Mouse (Mus musculus): ENCODE measurements around the gene Cnih4.

The Cnih4 gene

GRCm38 (mm10) chr1:181143950-181144836 lies at the start of gene Cnih4, which contains the start of gene Nvl:
TSS of gene Cnih4 (plus strand) at chr1:181144693.
TSS of gene Nvl (minus strand) at chr1:181144204.
- CTCF ChIA-PET: interaction anchor here (0.6 kb wide), 1 partner anchor 8 kb away, joined by 3 read pairs; no protein-coding TSS in a partner anchor

- CTCF ChIA-PET: no interaction called here
Observed at GRCm38 (mm10) chr1:181117112-181117511, 27.4 kb upstream of the Cnih4 start.

GRCm38 (mm10) chr1:181124145-181124544 lies 20.3 kb upstream of the Cnih4 start:
- CTCF ChIA-PET: no interaction called here

GRCm38 (mm10) chr1:181125916-181126315 lies 18.6 kb upstream of the Cnih4 start:
- CTCF ChIA-PET: no interaction called here

GRCm38 (mm10) chr1:181126766-181127165 lies 17.7 kb upstream of the Cnih4 start:
- CTCF ChIA-PET: no interaction called here

- CTCF ChIA-PET: no interaction called here
Observed at GRCm38 (mm10) chr1:181131915-181132314, 12.6 kb upstream of the Cnih4 start.

GRCm38 (mm10) chr1:181138730-181139129 lies 5.8 kb upstream of the Cnih4 start:
- CTCF ChIA-PET: no interaction called here

- CTCF ChIA-PET: interaction anchor here (0.6 kb wide), 1 partner anchor 9 kb away, joined by 3 read pairs; no protein-coding TSS in a partner anchor
Observed at GRCm38 (mm10) chr1:181143609-181143949, 914 bp upstream of the Cnih4 start.

- CTCF ChIA-PET: no interaction called here
Observed at GRCm38 (mm10) chr1:181144966-181145365, 473 bp downstream of the Cnih4 start.

GRCm38 (mm10) chr1:181146187-181146586 lies 1.7 kb downstream of the Cnih4 start:
- CTCF ChIA-PET: no interaction called here

- CTCF ChIA-PET: interaction anchor here (0.7 to 0.9 kb wide), 2 partner anchors 66 to 157 kb away, joined by 3 to 4 read pairs; no protein-coding TSS in a partner anchor
Observed at GRCm38 (mm10) chr1:181148540-181148939, 4.0 kb downstream of the Cnih4 start.

- CTCF ChIA-PET: interaction anchor here (0.7 to 0.9 kb wide), 2 partner anchors 65 to 158 kb away, joined by 3 to 4 read pairs; no protein-coding TSS in a partner anchor
Observed at GRCm38 (mm10) chr1:181149373-181150017, 5.0 kb downstream of the Cnih4 start.

GRCm38 (mm10) chr1:181150431-181150826 lies 5.9 kb downstream of the Cnih4 start:
- CTCF ChIA-PET: interaction anchor here (0.6 kb wide), 1 partner anchor 123 kb away, joined by 7 read pairs; no protein-coding TSS in a partner anchor

- CTCF ChIA-PET: interaction anchor here (0.6 kb wide), 1 partner anchor 122 kb away, joined by 7 read pairs; no protein-coding TSS in a partner anchor
Observed at GRCm38 (mm10) chr1:181150827-181151534, 6.5 kb downstream of the Cnih4 start.

- CTCF ChIA-PET: no interaction called here
Observed at GRCm38 (mm10) chr1:181151541-181151940, 7.0 kb downstream of the Cnih4 start.

- CTCF ChIA-PET: no interaction called here
Observed at GRCm38 (mm10) chr1:181167816-181168215, 23.3 kb downstream of the Cnih4 start.

- CTCF ChIA-PET: no interaction called here
Observed at GRCm38 (mm10) chr1:181168377-181168776, 23.9 kb downstream of the Cnih4 start.

- CTCF ChIA-PET: no interaction called here
Observed at GRCm38 (mm10) chr1:181170210-181170609, 25.7 kb downstream of the Cnih4 start.

- CTCF ChIA-PET: no interaction called here
Observed at GRCm38 (mm10) chr1:181188925-181189324, 44.4 kb downstream of the Cnih4 start.

- CTCF ChIA-PET: interaction anchor here (1.2 kb wide), 1 partner anchor 16 kb away, joined by 3 read pairs; no protein-coding TSS in a partner anchor
Observed at GRCm38 (mm10) chr1:181199446-181199845, 55.0 kb downstream of the Cnih4 start.

- CTCF ChIA-PET: interaction anchor here (0.6 kb wide), 1 partner anchor 186 kb away, joined by 5 read pairs; no protein-coding TSS in a partner anchor
Observed at GRCm38 (mm10) chr1:181210147-181210546, 65.7 kb downstream of the Cnih4 start.

Measured in spleen, embryonic (tissue).